8 mouse cellular contexts compared by ENCODE assay signal in the genomic region with DNA sequence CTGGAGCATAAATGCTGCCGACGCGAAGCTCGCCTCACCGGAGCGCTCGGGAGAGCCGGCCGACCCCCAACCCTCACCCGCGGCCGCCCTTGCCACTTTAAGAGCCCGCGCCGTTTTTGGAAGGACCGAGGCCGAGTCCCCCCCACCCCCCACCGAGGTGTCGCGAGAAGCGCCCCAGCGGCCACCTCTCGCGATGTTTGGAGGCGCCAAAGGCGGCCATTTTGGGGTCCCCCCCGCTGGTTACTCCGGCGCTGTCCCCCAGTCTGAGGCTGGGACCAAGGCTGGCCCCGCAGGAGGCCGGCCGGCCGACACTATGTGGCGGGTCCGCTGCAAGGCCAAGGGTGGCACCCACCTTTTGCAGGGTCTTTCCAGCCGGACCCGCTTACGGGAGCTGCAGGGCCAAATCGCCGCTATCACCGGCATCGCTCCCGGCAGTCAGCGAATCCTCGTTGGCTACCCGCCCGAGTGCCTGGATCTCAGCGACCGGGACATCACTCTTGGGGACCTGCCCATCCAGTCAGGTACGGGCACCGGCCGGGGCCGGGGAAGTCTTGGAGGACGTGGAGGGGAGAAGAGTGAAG. TPM values are rescaled to one million over a fixed set of nuclear protein-coding genes. Genes with fewer than 3 reads are reported as not detected.
DNase-seq lines count a peak whose midpoint lies in the region; ATAC-seq and TF ChIP-seq lines count a peak whose summit lies in the region.

A gene (plus strand): TSS at position 37 of the 581 bp plus-strand sequence.

- ATAC-seq in kidney, embryonic 14.5 days (ENCODE audit: low FRiP score, low TSS enrichment), result peak; percentile 86
- peak; percentile 77 for ATAC-seq in limb, embryonic 15.5 days (ENCODE audit: insufficient number of reproducible peaks, low FRiP score, low TSS enrichment, low read depth)
- peak; percentile 84 for ATAC-seq in midbrain, postnatal 0 days (ENCODE audit: low FRiP score)

- peak; percentile 74 for TF ChIP-seq POLR2A in embryonic fibroblast, embryonic 13.5 days (IDR thresholded peaks at IDR 0.05; ENCODE audit: low read depth, low read length)

- H3K36me3 ChIP-seq in C2C12 (ENCODE audit: control insufficient read depth, insufficient read depth), result peaks cover 25% of the 10 kb centered on the region
- peaks cover 10% of the 10 kb centered on the region for H3K36me3 ChIP-seq in heart, embryonic 10.5 days
- peaks cover 5% of the 10 kb centered on the region; the same call in 1 of the 2 replicates for H3K36me3 ChIP-seq in kidney, embryonic 14.5 days (ENCODE audit: control insufficient read depth, insufficient read depth, low read length)
- H3K36me3 ChIP-seq in limb, embryonic 15.5 days, result peaks cover 6% of the 10 kb centered on the region; the same call in 1 of the 2 replicates
- no peaks in the 10 kb centered on the region for H3K36me3 ChIP-seq in midbrain, postnatal 0 days (ENCODE audit: insufficient read depth, low read length)

- TF ChIP-seq CTCF in C2C12 (IDR thresholded peaks at IDR 0.05; ENCODE audit: control insufficient read depth, insufficient read depth, insufficient read length), result no peak
- no peak for TF ChIP-seq CTCF in embryonic fibroblast, embryonic 13.5 days (IDR thresholded peaks at IDR 0.05; ENCODE audit: borderline replicate concordance, insufficient read depth, low read length)
- TF ChIP-seq CTCF in midbrain, postnatal 0 days (IDR thresholded peaks at IDR 0.05), result no peak; the same call in 1 of the 2 replicates

- H3K9me3 ChIP-seq in heart, embryonic 10.5 days, result no peaks in the 10 kb centered on the region
- no peaks in the 10 kb centered on the region for H3K9me3 ChIP-seq in kidney, embryonic 14.5 days (ENCODE audit: control insufficient read depth, low read length)
- H3K9me3 ChIP-seq in limb, embryonic 15.5 days, result no peaks in the 10 kb centered on the region
- no peaks in the 10 kb centered on the region for H3K9me3 ChIP-seq in midbrain, postnatal 0 days (ENCODE audit: low read length)

- peak; percentile 96 for DNase-seq in brain, adult 2 months (ENCODE audit: low read depth, low spot score)
- peak; percentile 93 for DNase-seq in heart, embryonic 10.5 days (ENCODE audit: low spot score)
- DNase-seq in midbrain, postnatal 0 days (ENCODE audit: low spot score), result peak; percentile 95
- peak; percentile 93 to 95 for DNase-seq in spleen, postnatal 10 days (ENCODE audit: low spot score in 2 of 2)

- H3ac ChIP-seq in C2C12 (ENCODE audit: control insufficient read depth, insufficient read length, low read depth), result peak within 1 kb of the TSS; percentile 100

- H3K9ac ChIP-seq in kidney, embryonic 14.5 days (ENCODE audit: low read depth, low read length), result peak within 1 kb of the TSS; percentile 68
- H3K9ac ChIP-seq in limb, embryonic 15.5 days, result peak within 1 kb of the TSS; percentile 96
- H3K9ac ChIP-seq in midbrain, postnatal 0 days (replicated peaks; ENCODE audit: low read length, poor library complexity, severe bottlenecking), result peak within 1 kb of the TSS; percentile 86

- peak within 1 kb of the TSS; percentile 96 for H3K4me2 ChIP-seq in kidney, embryonic 14.5 days (replicated peaks; ENCODE audit: low read depth, low read length)
- H3K4me2 ChIP-seq in limb, embryonic 15.5 days, result peak within 1 kb of the TSS; percentile 93
- peak within 1 kb of the TSS; percentile 98 for H3K4me2 ChIP-seq in midbrain, postnatal 0 days (ENCODE audit: low read depth, low read length, poor library complexity, severe bottlenecking)

- peak within 1 kb of the TSS; percentile 57; the same call in 1 of the 2 replicates for H3K27ac ChIP-seq in embryonic fibroblast, embryonic 13.5 days (ENCODE audit: insufficient read depth, low read length)
- H3K27ac ChIP-seq in heart, embryonic 10.5 days, result peak within 1 kb of the TSS; percentile 96
- peak within 1 kb of the TSS; percentile 48 for H3K27ac ChIP-seq in kidney, embryonic 14.5 days (ENCODE audit: low read depth, low read length)
- H3K27ac ChIP-seq in limb, embryonic 15.5 days, result peak within 1 kb of the TSS; percentile 82
- H3K27ac ChIP-seq in midbrain, postnatal 0 days (ENCODE audit: low read depth, low read length), result peak within 1 kb of the TSS; percentile 81

- H3K27me3 ChIP-seq in C2C12 (ENCODE audit: control insufficient read depth, insufficient read depth, insufficient read length), result no peaks in the 10 kb centered on the region
- 0 out of 2 replicates have a peak, but pooled peaks cover 6% of the 10 kb centered on the region for H3K27me3 ChIP-seq in heart, embryonic 10.5 days (ENCODE audit: insufficient read depth, poor library complexity, severe bottlenecking)
- no peaks in the 10 kb centered on the region for H3K27me3 ChIP-seq in kidney, embryonic 14.5 days (ENCODE audit: control insufficient read depth, insufficient read depth, low read length)
- H3K27me3 ChIP-seq in limb, embryonic 15.5 days, result no peaks in the 10 kb centered on the region
- H3K27me3 ChIP-seq in midbrain, postnatal 0 days (ENCODE audit: insufficient read depth, low read length), result no peaks in the 10 kb centered on the region

- peak within 1 kb of the TSS; percentile 88 for H3K4me3 ChIP-seq in C2C12 (ENCODE audit: insufficient read depth, poor library complexity, severe bottlenecking)
- peak within 1 kb of the TSS; percentile 91 for H3K4me3 ChIP-seq in embryonic fibroblast, embryonic 13.5 days (ENCODE audit: insufficient read depth, low read length)
- H3K4me3 ChIP-seq in heart, embryonic 10.5 days, result peak within 1 kb of the TSS; percentile 84
- H3K4me3 ChIP-seq in kidney, embryonic 14.5 days (ENCODE audit: low read length), result peak within 1 kb of the TSS; percentile 54
- H3K4me3 ChIP-seq in limb, embryonic 15.5 days, result peak within 1 kb of the TSS; percentile 95
- peak within 1 kb of the TSS; percentile 65 for H3K4me3 ChIP-seq in midbrain, postnatal 0 days (ENCODE audit: low read depth, low read length)

- peaks cover 44% of the 10 kb centered on the region for H3K79me3 ChIP-seq in C2C12 (ENCODE audit: low read depth)

- WGBS in heart, embryonic 10.5 days, result under 1% methylated on average over 54 of the region's 54 CpGs
- under 1% methylated on average over 54 of the region's 54 CpGs for WGBS in kidney, embryonic 14.5 days
- under 1% methylated on average over 54 of the region's 54 CpGs for WGBS in limb, embryonic 15.5 days
- under 1% methylated on average over 54 of the region's 54 CpGs for WGBS in midbrain, postnatal 0 days

- H3K4me1 ChIP-seq in embryonic fibroblast, embryonic 13.5 days (ENCODE audit: control insufficient read depth, insufficient read depth, low read length), result no peaks in the 10 kb centered on the region; the same call in 1 of the 2 replicates
- H3K4me1 ChIP-seq in heart, embryonic 10.5 days, result peaks cover 17% of the 10 kb centered on the region
- peaks cover 4% of the 10 kb centered on the region; the same call in 1 of the 2 replicates for H3K4me1 ChIP-seq in kidney, embryonic 14.5 days (ENCODE audit: control insufficient read depth, insufficient read depth, low read length)
- peaks cover 15% of the 10 kb centered on the region; the same call in 1 of the 2 replicates for H3K4me1 ChIP-seq in limb, embryonic 15.5 days
- H3K4me1 ChIP-seq in midbrain, postnatal 0 days (ENCODE audit: insufficient read depth, low read length), result peaks cover 4% of the 10 kb centered on the region; the same call in 1 of the 2 replicates

- peaks cover 64% of the 10 kb centered on the region for H3K79me2 ChIP-seq in C2C12 (ENCODE audit: control insufficient read depth, insufficient read depth)

TF ChIP-seq in C2C12, 6 proteins besides CTCF, POLR2A, EP300 and RAD21:
- TF ChIP-seq CEBPB (IDR thresholded peaks at IDR 0.05; ENCODE audit: low read depth), result no peak
- TF ChIP-seq MYOG (IDR thresholded peaks at IDR 0.05; ENCODE audit: control insufficient read depth, extremely low read depth, insufficient read length), result no peak
- TF ChIP-seq USF1 (IDR thresholded peaks at IDR 0.05; ENCODE audit: low read depth), result no peak
- no peak for TF ChIP-seq MYOD1 (IDR thresholded peaks at IDR 0.05; ENCODE audit: control insufficient read depth, insufficient read length, low read depth)
- TF ChIP-seq MAX (IDR thresholded peaks at IDR 0.05), result no peak
- TF ChIP-seq FOSL1 (IDR thresholded peaks at IDR 0.05; ENCODE audit: insufficient read depth, low read length, poor library complexity, severe bottlenecking), result no peak
TF ChIP-seq in C2C12: peak in this region for 0.

RNA-seq across cellular contexts. Expression of the gene that starts here (rescaled TPM):
- polyA plus RNA-seq in C2C12 (2012; fragmentation: generic; extraction: Trizol), result 0.85 TPM
- 4.9 and 6.5 TPM in 2 replicates for polyA plus RNA-seq in embryonic fibroblast, embryonic 13.5 days (2011; ENCODE audit: insufficient read length, low read depth, missing spikeins)
- 8.6 and 10.1 TPM in 2 replicates for polyA plus RNA-seq in heart, embryonic 10.5 days (2016; fragmentation: Nextera tagmentation; extraction: Ambion mirVana)
- polyA plus RNA-seq in kidney, embryonic 14.5 days (2014; fragmentation: Nextera tagmentation; extraction: Ambion mirVana), result 8.6 and 11.6 TPM in 2 replicates
- polyA plus RNA-seq in limb, embryonic 15.5 days (2015; fragmentation: Nextera tagmentation; extraction: Ambion mirVana), result 11.5 and 12.3 TPM in 2 replicates
- total RNA-seq in midbrain, postnatal 0 days (2014; rRNA removed), result 9.8 and 13.0 TPM in 2 replicates
- polyA plus RNA-seq in midbrain, postnatal 0 days (2015; fragmentation: Nextera tagmentation; extraction: Ambion mirVana), result 15.4 and 21.0 TPM in 2 replicates

Comparison
In these comparisons a context has a peak if more than half of its experiments do, and no peak if none do; other contexts are left out.
1. Peak in every context shown above with its lines: DNase-seq, ATAC-seq, H3K4me3 ChIP-seq and H3K27ac ChIP-seq.